Mouse (Mus musculus) liver, embryonic 15.5 days (tissue): ENCODE data around the gene Il20rb. TPM values are rescaled to one million over a fixed set of nuclear protein-coding genes. Genes with fewer than 3 reads are reported as not detected.

Experiments
- ATAC-seq: fragments of 200-750 bp; cut with Nextera tagmentation; 2 replicates; pipeline ENCODE4 v1.8.0; 2017; ENCODE audit warnings: moderate number of reproducible peaks, mild to moderate bottlenecking, moderate library complexity; ENCODE audit not compliant: insufficient read depth
- H3K27ac ChIP-seq: fragments of 300-500 bp; sonication (generic); replicated peaks from 2 replicates; pipeline ENCODE4 v1.5.1; 2015; ENCODE audit warnings: mild to moderate bottlenecking, inconsistent platforms
- H3K27me3 ChIP-seq: fragments of 300-500 bp; sonication (generic); 2 replicates; pipeline ENCODE4 v1.6.1; 2015; ENCODE audit warnings: mild to moderate bottlenecking, inconsistent platforms
- H3K36me3 ChIP-seq: fragments of 300-500 bp; sonication (generic); replicated peaks from 2 replicates; pipeline ENCODE4 v1.6.1; 2015; ENCODE audit warnings: moderate library complexity, mild to moderate bottlenecking, inconsistent platforms
- H3K4me1 ChIP-seq: fragments of 300-500 bp; sonication (generic); replicated peaks from 2 replicates; pipeline ENCODE4 v1.6.1; 2015; ENCODE audit warnings: inconsistent platforms
- H3K4me2 ChIP-seq: fragments of 300-500 bp; sonication (generic); 2 replicates; pipeline ENCODE4 v1.6.1; 2015; ENCODE audit warnings: moderate library complexity, mild to moderate bottlenecking, inconsistent platforms
- H3K4me3 ChIP-seq: fragments of 300-500 bp; sonication (generic); replicated peaks from 2 replicates; pipeline ENCODE4 v1.5.1; 2015; ENCODE audit warnings: mild to moderate bottlenecking, inconsistent platforms
- H3K9ac ChIP-seq: fragments of 300-500 bp; sonication (generic); 2 replicates; pipeline ENCODE4 v1.6.1; 2015; ENCODE audit warnings: moderate library complexity, mild to moderate bottlenecking, inconsistent platforms
- H3K9me3 ChIP-seq: fragments of 300-500 bp; sonication (generic); replicated peaks from 2 replicates; pipeline ENCODE4 v1.6.1; 2016; ENCODE audit warnings: inconsistent platforms
- WGBS: fragments of 180-500 bp; shearing (Covaris S2); methylation state at CpG from one replicate; pipeline ENCODE4 v1.1.7; 2015; ENCODE audit warnings: mixed read lengths; ENCODE audit not compliant: insufficient replicate concordance; 5-methylcytosine and 5-hydroxymethylcytosine counted together
- polyA plus RNA-seq: library from polyadenylated mRNA; unstranded; fragments of >200 nt; fragmentation: Nextera tagmentation; extraction: Ambion mirVana; gene quantifications from 2 replicates; pipeline ENCODE4 v1.2.1, GENCODE M21; 2015

Gene Il20rb
- polyA plus RNA-seq, 1 experiment from 2014 or later = 0.25 TPM

GRCm38 (mm10) chr9:100505498-100505897 lies 18.9 kb upstream of the Il20rb start:
- Histone ChIP-seq H3K9ac (no peak overlapping the region), H3K4me3 (no peak overlapping the region), H3K4me2 (no peak overlapping the region), H3K27ac (no peak overlapping the region), H3K4me1 (peaks cover 6% of the 10 kb centered on the region; the same call in 1 of the 2 replicates), H3K36me3 (no peaks in the 10 kb centered on the region), H3K27me3 (no peaks in the 10 kb centered on the region), H3K9me3 (no peaks in the 10 kb centered on the region)
- 71% methylated on average over 4 of the region's 4 CpGs for WGBS
- no peak for ATAC-seq

GRCm38 (mm10) chr9:100493611-100494261 lies 7.1 kb upstream of the Il20rb start:
- no peak for ATAC-seq
- 74% methylated on average over 5 of the region's 5 CpGs for WGBS
- H3K4me2 ChIP-seq = no peak overlapping the region

GRCm38 (mm10) chr9:100491424-100491823 lies 4.8 kb upstream of the Il20rb start:
- Histone ChIP-seq H3K36me3 (no peaks in the 10 kb centered on the region), H3K4me2 (no peak overlapping the region), H3K9ac (no peak overlapping the region), H3K4me1 (0 out of 2 replicates have a peak, but pooled peaks cover 1% of the 10 kb centered on the region), H3K9me3 (no peaks in the 10 kb centered on the region), H3K27ac (no peak overlapping the region), H3K4me3 (no peak overlapping the region), H3K27me3 (no peaks in the 10 kb centered on the region)
- ATAC-seq = no peak
- 80% methylated on average over 1 of the region's 1 CpGs for WGBS

More at GRCm38 (mm10) chr9:100493611-100494261, 7.1 kb upstream of the Il20rb start:
- no peak overlapping the region for H3K9ac ChIP-seq
- no peaks in the 10 kb centered on the region for H3K9me3 ChIP-seq
- H3K36me3 ChIP-seq = peaks cover 5% of the 10 kb centered on the region; the same call in 1 of the 2 replicates
- no peaks in the 10 kb centered on the region for H3K4me1 ChIP-seq
- no peak overlapping the region for H3K4me3 ChIP-seq
- H3K27me3 ChIP-seq = no peaks in the 10 kb centered on the region
- no peak overlapping the region for H3K27ac ChIP-seq

- Histone ChIP-seq H3K9ac (no peak overlapping the region), H3K27ac (no peak overlapping the region), H3K9me3 (no peaks in the 10 kb centered on the region), H3K4me2 (no peak overlapping the region), H3K36me3 (no peaks in the 10 kb centered on the region), H3K4me1 (0 out of 2 replicates have a peak, but pooled peaks cover 3% of the 10 kb centered on the region), H3K4me3 (no peak overlapping the region), H3K27me3 (no peaks in the 10 kb centered on the region)
- WGBS = 71% methylated on average over 6 of the region's 6 CpGs
- ATAC-seq = no peak
Observed at GRCm38 (mm10) chr9:100488969-100489368, 2.4 kb upstream of the Il20rb start.

GRCm38 (mm10) chr9:100488056-100488713 lies 1.6 kb upstream of the Il20rb start:
- H3K4me2 ChIP-seq = no peak overlapping the region
- no peak for ATAC-seq
- 0 out of 2 replicates have a peak, but pooled peaks cover 3% of the 10 kb centered on the region for H3K4me1 ChIP-seq
- no peaks in the 10 kb centered on the region for H3K9me3 ChIP-seq
- H3K27ac ChIP-seq = no peak overlapping the region
- no peak overlapping the region for H3K9ac ChIP-seq
- 69% methylated on average over 7 of the region's 7 CpGs for WGBS
- H3K36me3 ChIP-seq = no peaks in the 10 kb centered on the region
- no peak overlapping the region for H3K4me3 ChIP-seq
- no peaks in the 10 kb centered on the region for H3K27me3 ChIP-seq

GRCm38 (mm10) chr9:100483318-100483717 lies 3.3 kb downstream of the Il20rb start:
- WGBS = 63% methylated on average over 5 of the region's 5 CpGs
- H3K27ac ChIP-seq = no peak overlapping the region
- H3K36me3 ChIP-seq = no peaks in the 10 kb centered on the region
- 0 out of 2 replicates have a peak, but pooled peaks cover 3% of the 10 kb centered on the region for H3K4me1 ChIP-seq
- no peak overlapping the region for H3K4me3 ChIP-seq
- no peak for ATAC-seq
- H3K4me2 ChIP-seq = no peak overlapping the region
- no peak overlapping the region for H3K9ac ChIP-seq
- H3K27me3 ChIP-seq = no peaks in the 10 kb centered on the region
- H3K9me3 ChIP-seq = no peaks in the 10 kb centered on the region

GRCm38 (mm10) chr9:100481626-100482025 lies 5.0 kb downstream of the Il20rb start:
- Histone ChIP-seq H3K4me1 (0 out of 2 replicates have a peak, but pooled peaks cover 3% of the 10 kb centered on the region), H3K9ac (no peak overlapping the region), H3K36me3 (no peaks in the 10 kb centered on the region), H3K27me3 (no peaks in the 10 kb centered on the region), H3K9me3 (0 out of 2 replicates have a peak, but pooled peaks cover 3% of the 10 kb centered on the region), H3K4me3 (no peak overlapping the region), H3K27ac (no peak overlapping the region), H3K4me2 (no peak overlapping the region)
- ATAC-seq = no peak
- 69% methylated on average over 6 of the region's 6 CpGs for WGBS

GRCm38 (mm10) chr9:100474056-100474455 lies 12.5 kb downstream of the Il20rb start:
- Histone ChIP-seq H3K27ac (no peak overlapping the region), H3K4me1 (no peaks in the 10 kb centered on the region), H3K4me2 (no peak overlapping the region), H3K36me3 (no peaks in the 10 kb centered on the region), H3K27me3 (no peaks in the 10 kb centered on the region), H3K9me3 (0 out of 2 replicates have a peak, but pooled peaks cover 3% of the 10 kb centered on the region), H3K9ac (no peak overlapping the region), H3K4me3 (no peak overlapping the region)
- ATAC-seq = no peak
- 55% methylated on average over 1 of the region's 1 CpGs for WGBS

- H3K9me3 ChIP-seq = 0 out of 2 replicates have a peak, but pooled peaks cover 3% of the 10 kb centered on the region
- no peak overlapping the region for H3K4me3 ChIP-seq
- H3K36me3 ChIP-seq = no peaks in the 10 kb centered on the region
- no peak overlapping the region for H3K27ac ChIP-seq
- no peak overlapping the region for H3K4me2 ChIP-seq
- no peak overlapping the region for H3K9ac ChIP-seq
- ATAC-seq = no peak
- WGBS = 70% methylated on average over 6 of the region's 6 CpGs
- no peaks in the 10 kb centered on the region for H3K4me1 ChIP-seq
- no peaks in the 10 kb centered on the region for H3K27me3 ChIP-seq
Observed at GRCm38 (mm10) chr9:100473361-100473760, 13.2 kb downstream of the Il20rb start.

- no peak overlapping the region for H3K4me3 ChIP-seq
- ATAC-seq = no peak
- no peak overlapping the region for H3K4me2 ChIP-seq
- no peak overlapping the region for H3K9ac ChIP-seq
- no peaks in the 10 kb centered on the region for H3K4me1 ChIP-seq
- 70% methylated on average over 8 of the region's 8 CpGs for WGBS
- H3K9me3 ChIP-seq = 0 out of 2 replicates have a peak, but pooled peaks cover 3% of the 10 kb centered on the region
- H3K36me3 ChIP-seq = no peaks in the 10 kb centered on the region
- no peaks in the 10 kb centered on the region for H3K27me3 ChIP-seq
- no peak overlapping the region for H3K27ac ChIP-seq
Observed at GRCm38 (mm10) chr9:100472931-100473330, 13.7 kb downstream of the Il20rb start.

- H3K27ac ChIP-seq = no peak overlapping the region
Observed at GRCm38 (mm10) chr9:100471605-100471953, 15.0 kb downstream of the Il20rb start.

More at GRCm38 (mm10) chr9:100471605-100471953, 15.0 kb downstream of the Il20rb start:
- H3K36me3 ChIP-seq = no peaks in the 10 kb centered on the region
- 47% methylated on average over 4 of the region's 4 CpGs for WGBS
- no peak for ATAC-seq
- H3K27me3 ChIP-seq = no peaks in the 10 kb centered on the region
- no peak overlapping the region for H3K4me2 ChIP-seq
- H3K4me1 ChIP-seq = no peaks in the 10 kb centered on the region
- no peak overlapping the region for H3K9ac ChIP-seq
- H3K4me3 ChIP-seq = no peak overlapping the region
- H3K9me3 ChIP-seq = no peaks in the 10 kb centered on the region
